Mouse (Mus musculus) MEL (cell line): ENCODE results near the gene Aco2.

ENCODE experiments used
- MAFK ChIP-seq: IDR thresholded peaks from 2 replicates; pipeline ENCODE4 v1.6.1; 2011; ENCODE audit warnings: low read depth, mild to moderate bottlenecking, low read length, improper control_type of control experiment, borderline replicate concordance
- MYC ChIP-seq: IDR thresholded peaks from 2 replicates; pipeline ENCODE4 v1.6.1; 2011; ENCODE audit warnings: low read depth, mild to moderate bottlenecking, low read length, improper control_type of control experiment, moderate library complexity

GRCm38 (mm10) chr15:81919062-81919461 is 47.0 kb downstream of the Aco2 start:
- TF ChIP-seq MAFK (no peak), MYC (no peak)
